Mouse (Mus musculus): Measurements from ENCODE around the gene Olfr1367.
"Not testable (repeated sequence)": the region's sequence is repeated elsewhere in the genome, so short reads cannot be mapped to it uniquely, and the experiment has no call there.

Olfr1367 gene

DNA sequence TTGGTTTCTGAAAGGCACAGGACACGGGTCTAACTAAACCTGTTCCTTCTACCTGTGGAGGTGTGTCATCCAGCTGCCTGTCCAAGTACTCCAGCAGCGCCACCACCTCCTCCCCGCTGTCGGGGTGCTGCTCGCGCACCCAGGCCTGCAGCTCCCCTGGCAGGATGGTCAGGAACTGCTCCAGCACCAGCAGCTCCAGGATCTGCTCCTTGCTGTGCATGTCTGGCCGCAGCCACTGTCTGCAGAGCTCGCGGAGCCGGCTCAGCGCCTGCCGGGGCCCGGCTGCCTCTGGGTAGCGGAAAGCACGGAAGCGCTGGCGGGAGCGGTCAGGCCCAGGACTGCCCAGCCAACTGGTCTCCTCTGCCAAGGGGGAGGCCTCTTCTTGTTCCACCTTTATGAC lies 49.3 kb downstream of the Olfr1367 start:
- not testable (repeated sequence) for DNase-seq (ENCODE audit: low spot score in 2 of 2)

DNA sequence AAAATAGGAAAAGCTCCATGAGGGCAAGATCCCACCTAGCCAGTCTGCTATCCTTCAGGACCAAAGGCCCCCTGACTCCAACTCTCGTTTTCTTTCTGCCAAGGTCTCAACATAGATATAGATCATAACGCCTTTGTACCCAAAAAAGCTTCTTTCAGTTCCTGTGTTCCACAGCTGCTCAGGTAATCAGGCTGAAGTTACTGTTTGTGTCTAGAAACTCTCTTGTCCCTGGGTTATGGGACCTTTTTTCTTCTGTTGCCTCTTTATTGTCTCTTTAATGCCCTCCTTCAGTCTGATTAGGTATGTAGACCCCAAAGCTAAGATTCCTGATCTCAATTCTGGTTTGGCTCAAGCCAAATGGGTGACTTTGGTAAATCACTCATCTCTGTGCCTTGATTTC lies 50.8 kb downstream of the Olfr1367 start:
- DNase-seq (ENCODE audit: low spot score in 2 of 2) = no peak

All from spleen, postnatal 14 days (tissue).